Mouse (Mus musculus) neural tube, embryonic 11.5 days (tissue): ENCODE measurements around the gene Folr1. TPM values are rescaled to one million over a fixed set of nuclear protein-coding genes. Genes with fewer than 3 reads are reported as not detected.

Experiments used
- ATAC-seq: fragments of 200-750 bp; cut with Nextera tagmentation; 2 replicates; pipeline ENCODE4 v1.8.0; 2017; ENCODE audit warnings: moderate number of reproducible peaks, mild to moderate bottlenecking, moderate TSS enrichment, moderate library complexity; ENCODE audit not compliant: insufficient read depth, low FRiP score, low TSS enrichment
- DNase-seq: peaks from one replicate; pipeline ENCODE4 v3.0.0-alpha.2; 2015; ENCODE audit warnings: low spot score
- H3K27ac ChIP-seq: fragments of 300-500 bp; sonication (generic); 2 replicates; pipeline ENCODE4 v1.5.1; 2014; ENCODE audit warnings: low read depth, mild to moderate bottlenecking, low read length
- H3K27me3 ChIP-seq: fragments of 300-500 bp; sonication (generic); 2 replicates; pipeline ENCODE4 v1.6.1; 2014; ENCODE audit warnings: mild to moderate bottlenecking, low read length, mixed read lengths; ENCODE audit not compliant: control insufficient read depth, insufficient read depth
- H3K36me3 ChIP-seq: fragments of 300-500 bp; sonication (generic); 2 replicates; pipeline ENCODE4 v1.6.1; 2014; ENCODE audit warnings: mild to moderate bottlenecking, low read length, moderate library complexity, mixed read lengths; ENCODE audit not compliant: control insufficient read depth, insufficient read depth
- H3K4me1 ChIP-seq: fragments of 300-500 bp; sonication (generic); 2 replicates; pipeline ENCODE4 v1.6.1; 2014; ENCODE audit warnings: low read length, mixed read lengths; ENCODE audit not compliant: control insufficient read depth, insufficient read depth
- H3K4me2 ChIP-seq: fragments of 300-500 bp; sonication (generic); 2 replicates; pipeline ENCODE4 v1.6.1; 2014; ENCODE audit warnings: low read depth, mild to moderate bottlenecking, moderate library complexity
- H3K4me3 ChIP-seq: fragments of 300-500 bp; sonication (generic); 2 replicates; pipeline ENCODE4 v1.5.1; 2014; ENCODE audit warnings: low read depth, low read length
- H3K9ac ChIP-seq: fragments of 300-500 bp; sonication (generic); 2 replicates; pipeline ENCODE4 v1.6.1; 2014; ENCODE audit warnings: mild to moderate bottlenecking, low read length
- H3K9me3 ChIP-seq: fragments of 300-500 bp; sonication (generic); 2 replicates; pipeline ENCODE4 v1.6.1; 2016; ENCODE audit warnings: low read length; ENCODE audit not compliant: control insufficient read depth
- WGBS: fragments of 180-500 bp; shearing (Covaris S2); extraction: QIAGEN DNeasy Blood & Tissue Kit; methylation state at CpG from one replicate; pipeline ENCODE4 v1.1.7; 2014; 5-methylcytosine and 5-hydroxymethylcytosine counted together
- polyA plus RNA-seq: library from polyadenylated mRNA; unstranded; fragments of >200 nt; fragmentation: Nextera tagmentation; extraction: Ambion mirVana; gene quantifications from 2 replicates; pipeline ENCODE4 v1.2.1, GENCODE M21; 2014

Gene Folr1
- polyA plus RNA-seq, 1 experiment from 2014 or later, result 0.49 TPM

- no peak overlapping the region for H3K27ac ChIP-seq
- H3K27me3 ChIP-seq, result no peaks in the 10 kb centered on the region
- WGBS, result 88% methylated on average over 10 of the region's 10 CpGs
- no peaks in the 10 kb centered on the region for H3K9me3 ChIP-seq
- no peaks in the 10 kb centered on the region for H3K4me1 ChIP-seq
- DNase-seq (no peak), ATAC-seq (no peak)
- no peak overlapping the region for H3K9ac ChIP-seq
- H3K4me2 ChIP-seq, result no peak overlapping the region
- H3K4me3 ChIP-seq, result no peak overlapping the region
- peaks cover 2% of the 10 kb centered on the region; the same call in 1 of the 2 replicates for H3K36me3 ChIP-seq
Measured at GRCm38 (mm10) chr7:101901969-101902368, 31.4 kb upstream of the Folr1 start.

GRCm38 (mm10) chr7:101900331-101901097, 29.9 kb upstream of the Folr1 start:
- H3K4me2 ChIP-seq, result no peak overlapping the region
- H3K27me3 ChIP-seq, result no peaks in the 10 kb centered on the region
- H3K9me3 ChIP-seq, result no peaks in the 10 kb centered on the region
- peaks cover 2% of the 10 kb centered on the region; the same call in 1 of the 2 replicates for H3K36me3 ChIP-seq
- DNase-seq (no peak), ATAC-seq (no peak)
- no peak overlapping the region for H3K27ac ChIP-seq
- no peaks in the 10 kb centered on the region for H3K4me1 ChIP-seq
- H3K4me3 ChIP-seq, result no peak overlapping the region
- no peak overlapping the region for H3K9ac ChIP-seq
- WGBS, result 92% methylated on average over 16 of the region's 16 CpGs

- ATAC-seq, result peak; percentile 97
- Histone ChIP-seq H3K9ac (peak overlapping the region; percentile 67), H3K4me3 (peak overlapping the region; percentile 51), H3K27me3 (no peaks in the 10 kb centered on the region), H3K9me3 (no peaks in the 10 kb centered on the region), H3K27ac (peak overlapping the region; percentile 83), H3K4me2 (peak overlapping the region; percentile 39), H3K4me1 (no peaks in the 10 kb centered on the region), H3K36me3 (no peaks in the 10 kb centered on the region)
- under 1% methylated on average over 57 of the region's 57 CpGs for WGBS
- peak; percentile 96 for DNase-seq
Measured at GRCm38 (mm10) chr7:101896104-101897066, 25.8 kb upstream of the Folr1 start.

- ATAC-seq (peak; percentile 7; the same call in 1 of the 2 replicates), DNase-seq (no peak)
- Histone ChIP-seq H3K4me2 (peak overlapping the region; percentile 31; the same call in 1 of the 2 replicates), H3K36me3 (no peaks in the 10 kb centered on the region), H3K4me3 (peak overlapping the region; percentile 51), H3K9ac (peak overlapping the region; percentile 48), H3K4me1 (no peaks in the 10 kb centered on the region), H3K27ac (0 out of 2 replicates have a peak overlapping the region, but pooled peaks have one; percentile 14), H3K27me3 (no peaks in the 10 kb centered on the region), H3K9me3 (no peaks in the 10 kb centered on the region)
- WGBS, result 38% methylated on average over 9 of the region's 9 CpGs
Measured at GRCm38 (mm10) chr7:101895695-101896094, 25.1 kb upstream of the Folr1 start.

- H3K36me3 ChIP-seq, result no peaks in the 10 kb centered on the region
- DNase-seq (no peak), ATAC-seq (no peak)
- WGBS, result 83% methylated on average over 4 of the region's 4 CpGs
- H3K27me3 ChIP-seq, result no peaks in the 10 kb centered on the region
- no peak overlapping the region for H3K4me2 ChIP-seq
- no peaks in the 10 kb centered on the region for H3K9me3 ChIP-seq
- no peak overlapping the region for H3K27ac ChIP-seq
- no peaks in the 10 kb centered on the region for H3K4me1 ChIP-seq
- no peak overlapping the region for H3K9ac ChIP-seq
- H3K4me3 ChIP-seq, result no peak overlapping the region
Measured at GRCm38 (mm10) chr7:101888460-101888859, 17.9 kb upstream of the Folr1 start.

GRCm38 (mm10) chr7:101886274-101886673, 15.7 kb upstream of the Folr1 start:
- WGBS, result 86% methylated on average over 6 of the region's 6 CpGs

GRCm38 (mm10) chr7:101884160-101884559, 13.6 kb upstream of the Folr1 start:
- H3K36me3 ChIP-seq, result no peaks in the 10 kb centered on the region
- ATAC-seq, result no peak
- no peak overlapping the region for H3K9ac ChIP-seq
- no peaks in the 10 kb centered on the region for H3K27me3 ChIP-seq
- no peak for DNase-seq
- no peak overlapping the region for H3K27ac ChIP-seq
- 96% methylated on average over 4 of the region's 4 CpGs for WGBS
- no peak overlapping the region for H3K4me3 ChIP-seq
- H3K4me1 ChIP-seq, result no peaks in the 10 kb centered on the region
- H3K4me2 ChIP-seq, result no peak overlapping the region
- no peaks in the 10 kb centered on the region for H3K9me3 ChIP-seq

More at GRCm38 (mm10) chr7:101886274-101886673, 15.7 kb upstream of the Folr1 start:
- Histone ChIP-seq H3K4me3 (no peak overlapping the region), H3K9ac (no peak overlapping the region), H3K4me2 (no peak overlapping the region), H3K27ac (no peak overlapping the region), H3K27me3 (no peaks in the 10 kb centered on the region), H3K36me3 (no peaks in the 10 kb centered on the region), H3K9me3 (no peaks in the 10 kb centered on the region), H3K4me1 (no peaks in the 10 kb centered on the region)
- no peak for DNase-seq
- no peak for ATAC-seq

- no peaks in the 10 kb centered on the region for H3K9me3 ChIP-seq
- H3K27ac ChIP-seq, result no peak overlapping the region
- no peak for ATAC-seq
- WGBS, result 66% methylated on average over 9 of the region's 9 CpGs
- no peak overlapping the region for H3K4me3 ChIP-seq
- no peak overlapping the region for H3K4me2 ChIP-seq
- no peak overlapping the region for H3K9ac ChIP-seq
- no peaks in the 10 kb centered on the region for H3K27me3 ChIP-seq
- H3K4me1 ChIP-seq, result no peaks in the 10 kb centered on the region
- DNase-seq, result no peak
- no peaks in the 10 kb centered on the region for H3K36me3 ChIP-seq
Measured at GRCm38 (mm10) chr7:101882413-101883154, 12.0 kb upstream of the Folr1 start.
